Mouse (Mus musculus) lung, adult 18-20 months (tissue): ENCODE data around the gene Apol7e.
"Not testable (repeated sequence)": the region's sequence is repeated elsewhere in the genome, so short reads cannot be mapped to it uniquely, and the experiment has no call there.

Experiments used
- DNase-seq, 2 experiments: peaks; one replicate each; pipeline ENCODE4 v3.0.0; 2022; ENCODE audit warnings: mixed read lengths in 2 of 2

The Apol7e gene

DNA sequence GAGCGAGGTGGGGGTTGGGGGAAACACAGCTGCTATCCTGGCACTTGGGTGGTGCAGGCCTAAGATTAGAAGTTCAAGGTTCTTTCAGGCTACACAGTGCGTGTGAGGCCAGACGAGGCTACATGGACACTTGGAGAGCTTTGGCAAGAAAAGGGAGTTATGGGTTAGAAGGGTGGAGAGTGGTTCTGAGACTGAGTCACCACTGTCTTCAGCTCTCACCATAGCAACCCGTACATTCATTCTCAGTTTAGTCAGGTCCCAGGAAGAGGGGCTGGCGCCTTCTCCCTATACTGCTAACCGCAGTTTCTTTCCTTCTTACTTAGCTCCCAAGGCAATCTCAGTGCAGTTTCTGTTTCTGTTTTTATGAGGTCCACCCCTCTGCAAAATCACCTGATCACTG lies 42.9 kb downstream of the Apol7e start:
- not testable (repeated sequence) for DNase-seq

DNA sequence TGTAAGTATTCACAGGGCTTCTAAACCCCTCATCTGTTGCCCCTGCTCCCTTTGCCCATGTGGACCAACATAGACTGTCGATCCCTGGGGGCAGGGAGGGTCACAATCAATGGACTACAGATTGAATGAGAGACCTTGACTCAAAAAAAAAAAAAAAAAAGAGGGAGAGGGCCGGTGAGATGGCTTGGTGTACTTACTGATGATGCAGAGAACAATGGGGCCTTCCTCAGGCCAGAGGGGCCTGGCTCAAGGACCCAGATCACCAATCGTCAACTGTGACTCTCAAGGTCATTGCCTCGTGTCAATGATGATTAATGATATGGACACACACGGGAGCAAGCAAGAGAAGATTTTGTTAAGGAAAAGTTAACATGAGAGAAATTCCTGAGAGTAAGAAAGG lies 46.0 kb downstream of the Apol7e start:
- DNase-seq: no peak

DNA sequence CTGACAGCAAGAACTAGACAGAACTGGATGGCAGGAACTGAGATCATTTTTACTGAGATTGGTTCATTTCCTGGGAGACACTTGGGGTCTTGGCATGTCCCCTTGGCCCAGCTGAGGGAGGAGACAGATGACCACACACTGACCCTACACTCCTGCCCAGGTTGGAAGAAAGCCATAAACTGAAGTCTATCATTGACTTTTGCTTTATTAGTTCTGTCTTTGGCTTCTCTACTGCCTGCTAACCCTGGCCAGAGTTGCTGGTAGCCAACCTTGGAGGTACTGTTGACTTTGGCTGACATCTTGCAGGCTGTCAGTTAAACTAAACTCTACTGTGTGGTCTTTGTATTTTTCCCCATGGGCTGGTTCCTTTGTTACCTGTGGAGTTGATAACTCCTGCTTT lies 46.4 kb downstream of the Apol7e start:
- DNase-seq: no peak

DNA sequence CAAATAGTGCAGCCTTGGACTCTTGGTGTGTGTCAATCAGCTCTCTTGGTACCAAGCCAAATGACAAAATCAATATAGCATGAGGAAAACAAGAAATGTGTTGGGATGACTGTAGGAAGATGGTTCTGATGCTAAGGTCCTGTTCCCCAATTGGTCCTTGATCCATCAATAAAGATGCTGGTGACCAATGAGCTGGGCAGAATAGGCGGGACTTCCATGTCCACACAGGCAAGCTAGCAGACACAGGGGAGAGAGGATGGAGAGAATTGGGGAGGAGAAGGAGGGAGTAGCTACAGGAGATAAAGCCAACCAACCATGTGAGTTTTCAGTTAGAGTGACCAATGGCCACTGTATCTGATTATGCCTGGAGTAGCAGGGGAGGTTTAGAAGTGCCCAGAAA lies 47.7 kb downstream of the Apol7e start:
- no peak for DNase-seq

DNA sequence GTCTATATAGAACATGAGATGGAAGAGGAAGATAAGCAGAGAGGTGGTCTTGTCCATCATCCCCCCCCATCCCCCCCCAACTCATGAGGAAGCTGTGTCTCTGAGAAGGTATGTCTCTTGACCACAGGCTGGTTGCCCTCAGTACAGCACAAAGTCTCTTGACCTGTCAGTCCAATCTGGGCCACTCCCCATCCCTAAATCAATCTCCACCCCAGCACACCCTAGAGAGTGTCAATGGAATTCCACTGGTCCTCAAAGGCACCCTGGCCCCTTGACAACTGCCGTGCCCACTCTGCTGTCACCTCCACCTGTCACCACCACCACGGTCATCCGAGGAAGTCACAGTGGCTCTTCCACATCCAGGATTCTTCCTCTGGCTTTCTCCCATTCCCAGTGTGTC lies 49.8 kb downstream of the Apol7e start:
- DNase-seq: no peak

DNA sequence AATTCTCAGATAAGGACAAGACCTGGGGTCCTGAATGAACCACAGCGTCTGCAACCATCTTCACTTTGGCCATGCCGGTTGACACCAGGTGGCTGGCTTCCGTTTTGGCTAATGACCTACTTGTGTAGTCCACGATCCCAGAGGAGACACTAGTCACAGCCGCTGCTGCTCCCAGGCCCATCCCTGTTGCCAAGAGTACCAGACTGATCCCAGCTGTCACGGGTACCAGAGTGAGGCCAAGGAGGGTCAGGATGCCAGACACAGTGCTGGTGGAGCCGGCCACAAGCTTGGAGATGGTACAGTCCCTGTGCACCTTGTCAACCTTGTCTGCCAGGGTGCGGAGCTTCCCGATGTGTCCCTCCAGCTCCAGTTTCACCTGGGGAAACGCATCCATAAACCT lies 51.1 kb downstream of the Apol7e start:
- DNase-seq: no peak

DNA sequence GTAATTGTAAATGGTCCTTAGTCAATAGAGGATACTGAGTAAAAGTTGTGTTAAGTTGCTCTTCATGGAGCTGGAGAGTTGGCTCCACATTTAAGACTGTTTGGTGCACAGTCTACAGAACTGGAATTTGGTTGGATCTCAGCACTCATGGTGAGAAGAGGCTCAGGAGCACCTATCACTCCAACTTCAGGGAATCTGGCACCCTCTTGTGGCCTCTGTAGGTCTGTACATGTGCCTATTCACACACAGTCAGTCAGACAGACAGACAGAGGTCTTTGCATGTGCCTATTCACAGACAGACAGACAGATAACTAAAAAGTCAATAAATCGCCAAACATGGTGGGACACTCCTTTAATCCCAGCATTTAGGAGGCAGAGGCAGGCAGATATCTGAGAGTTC lies 51.8 kb downstream of the Apol7e start:
- peak in 1 of 2 experiments; percentile 54 for DNase-seq

DNA sequence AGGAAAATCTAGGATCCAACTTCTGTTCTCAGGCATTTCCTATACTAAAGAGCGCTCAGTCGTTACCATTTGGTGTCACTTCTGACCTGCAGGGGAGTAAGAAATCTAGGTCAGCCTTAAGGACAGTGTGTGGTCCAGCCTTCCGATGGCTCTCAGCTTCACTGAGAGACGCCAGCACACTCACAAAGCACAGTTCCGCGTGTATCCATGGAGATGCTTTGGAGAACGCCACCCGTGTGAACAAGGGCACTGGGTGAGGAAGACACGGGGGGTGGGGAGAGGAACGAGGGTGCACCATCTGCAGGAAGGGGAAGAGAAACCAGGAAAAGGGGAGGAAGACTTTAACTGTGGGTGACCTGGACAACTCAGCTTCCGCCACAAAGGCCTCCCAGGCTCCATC lies 53.8 kb downstream of the Apol7e start:
- DNase-seq: no peak

DNA sequence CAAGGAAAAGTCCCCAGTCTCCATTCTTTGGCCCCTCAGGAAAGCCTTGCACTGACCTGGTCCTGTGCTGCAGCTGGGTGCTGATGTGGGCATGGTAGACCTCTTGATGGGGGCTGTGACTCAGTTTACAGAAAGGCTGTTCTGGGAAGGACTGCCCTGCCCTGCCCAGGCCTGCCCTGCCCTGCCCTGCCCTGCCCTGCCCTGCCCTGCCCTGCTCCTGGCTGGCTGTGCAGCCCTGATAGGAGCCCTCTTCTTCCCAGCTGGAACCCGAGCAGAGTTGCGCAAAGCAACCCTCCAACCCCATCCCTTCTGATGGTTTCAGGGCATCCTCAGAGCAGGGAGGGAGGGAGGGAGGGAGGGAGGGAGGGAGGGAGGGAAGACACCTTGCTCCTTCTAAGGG lies 56.5 kb downstream of the Apol7e start:
- no peak for DNase-seq

DNA sequence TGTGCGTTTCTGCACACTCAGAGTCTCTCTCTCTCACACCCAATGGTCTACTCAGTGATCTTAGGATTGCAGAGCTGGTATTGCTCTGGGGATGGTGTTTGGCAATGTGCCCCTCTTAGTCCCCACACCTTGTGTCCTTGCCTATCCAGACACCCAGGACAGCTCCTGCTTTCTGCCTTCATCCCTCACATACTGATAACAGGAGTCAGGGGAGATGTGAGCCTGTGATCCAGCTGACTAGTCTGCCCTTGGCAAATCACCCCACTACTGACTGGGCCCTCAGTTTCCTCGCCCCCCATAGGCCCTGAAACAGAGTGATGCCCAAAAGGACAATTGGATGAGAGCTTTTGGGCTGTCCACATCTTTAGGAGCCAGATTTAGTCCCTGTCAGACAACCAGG lies 57.4 kb downstream of the Apol7e start:
- DNase-seq: no peak

DNA sequence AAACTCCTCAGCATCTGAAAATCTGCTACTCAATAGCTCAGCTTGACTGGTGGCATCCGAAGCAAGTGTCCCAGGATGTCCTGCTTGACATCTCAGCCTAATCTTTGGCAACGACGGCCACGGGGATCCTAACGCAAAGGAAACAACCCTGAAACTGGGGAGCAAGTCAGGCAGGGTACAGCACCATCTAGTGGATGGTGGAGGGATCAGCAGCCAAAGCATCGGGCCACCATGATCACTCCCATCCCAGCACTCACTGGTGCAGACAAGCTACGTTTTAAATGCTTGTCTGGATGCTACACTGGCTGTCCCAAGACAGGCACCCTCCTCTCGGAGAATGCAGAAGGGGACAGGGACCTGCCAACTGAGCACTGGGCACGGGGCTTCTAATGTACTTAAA lies 58.2 kb downstream of the Apol7e start, which contains the start of gene Apol8:
Gene Apol8 (minus strand): TSS at position 156 of the 400 bp plus-strand sequence.
- peak in 1 of 2 experiments; percentile 55 for DNase-seq

DNA sequence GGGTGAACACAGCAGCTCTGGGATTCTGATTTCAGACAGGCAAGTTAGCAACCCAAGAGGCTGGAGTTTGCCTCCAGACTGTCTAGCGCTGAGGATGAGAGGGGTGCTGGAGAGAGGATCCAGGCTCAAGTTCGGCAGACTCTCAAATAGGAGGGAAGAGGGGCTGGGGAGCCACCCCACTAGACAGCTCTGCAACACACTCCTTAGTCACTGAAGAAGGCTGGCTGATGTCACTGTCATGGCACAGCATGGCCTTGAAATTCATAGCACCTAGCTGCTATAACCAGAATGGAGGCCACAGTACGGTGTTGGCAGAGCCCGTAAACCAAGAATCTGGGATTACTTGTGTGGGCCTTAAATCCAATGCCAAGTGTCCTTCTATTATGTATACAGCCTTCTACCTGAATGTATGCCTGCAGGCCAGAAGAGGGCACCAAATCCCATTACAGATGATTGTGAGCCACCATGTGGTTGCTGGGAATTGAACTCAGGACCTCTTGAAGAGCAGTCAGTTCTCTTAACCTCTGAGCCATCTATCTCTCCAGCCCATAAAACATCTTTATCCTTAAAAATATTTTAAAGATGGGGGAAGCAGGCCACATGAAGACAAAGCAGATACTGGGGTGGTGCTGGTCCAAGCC lies 59.0 kb downstream of the Apol7e start:
- no peak for DNase-seq

DNA sequence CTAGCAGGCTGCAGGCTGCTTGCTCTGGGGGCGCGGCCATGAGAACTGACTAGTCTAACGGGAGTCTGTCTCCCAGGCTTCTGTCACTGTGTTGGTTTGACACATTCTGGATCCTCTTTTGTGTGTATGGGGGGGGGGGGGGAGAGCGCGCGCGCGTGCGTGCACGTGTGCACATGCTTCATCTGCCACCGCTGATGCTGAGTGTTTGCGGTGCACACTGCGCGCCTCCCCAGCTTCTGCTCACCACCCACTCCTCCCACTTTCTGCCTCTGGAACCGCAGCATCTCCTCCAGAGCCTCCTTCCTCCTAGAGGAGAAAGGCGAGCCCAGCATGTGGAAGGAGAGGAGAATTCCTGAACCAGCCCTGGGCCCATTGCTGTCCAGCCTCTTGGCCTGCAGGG lies 61.4 kb downstream of the Apol7e start:
- DNase-seq: no peak

DNA sequence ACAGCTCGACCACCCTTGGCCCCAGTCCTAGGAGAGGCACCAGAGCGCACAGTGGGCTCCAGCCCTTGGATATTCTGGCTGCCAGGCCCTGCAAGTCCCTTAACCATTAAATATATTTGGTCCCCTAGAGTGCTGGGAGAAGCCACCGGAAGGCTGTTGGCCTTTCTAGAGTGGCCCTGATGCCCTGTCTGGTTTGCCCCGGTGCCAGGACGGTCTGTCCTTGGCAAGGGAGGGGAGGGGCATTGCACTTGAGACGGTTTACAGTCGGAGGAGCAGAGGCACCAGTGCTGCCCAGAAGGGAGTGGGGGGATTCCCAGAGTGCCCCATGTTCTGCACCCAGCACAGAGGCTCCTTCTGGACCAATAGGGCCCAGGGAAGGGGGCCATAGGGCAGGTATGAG lies 62.4 kb downstream of the Apol7e start:
- no peak for DNase-seq

DNA sequence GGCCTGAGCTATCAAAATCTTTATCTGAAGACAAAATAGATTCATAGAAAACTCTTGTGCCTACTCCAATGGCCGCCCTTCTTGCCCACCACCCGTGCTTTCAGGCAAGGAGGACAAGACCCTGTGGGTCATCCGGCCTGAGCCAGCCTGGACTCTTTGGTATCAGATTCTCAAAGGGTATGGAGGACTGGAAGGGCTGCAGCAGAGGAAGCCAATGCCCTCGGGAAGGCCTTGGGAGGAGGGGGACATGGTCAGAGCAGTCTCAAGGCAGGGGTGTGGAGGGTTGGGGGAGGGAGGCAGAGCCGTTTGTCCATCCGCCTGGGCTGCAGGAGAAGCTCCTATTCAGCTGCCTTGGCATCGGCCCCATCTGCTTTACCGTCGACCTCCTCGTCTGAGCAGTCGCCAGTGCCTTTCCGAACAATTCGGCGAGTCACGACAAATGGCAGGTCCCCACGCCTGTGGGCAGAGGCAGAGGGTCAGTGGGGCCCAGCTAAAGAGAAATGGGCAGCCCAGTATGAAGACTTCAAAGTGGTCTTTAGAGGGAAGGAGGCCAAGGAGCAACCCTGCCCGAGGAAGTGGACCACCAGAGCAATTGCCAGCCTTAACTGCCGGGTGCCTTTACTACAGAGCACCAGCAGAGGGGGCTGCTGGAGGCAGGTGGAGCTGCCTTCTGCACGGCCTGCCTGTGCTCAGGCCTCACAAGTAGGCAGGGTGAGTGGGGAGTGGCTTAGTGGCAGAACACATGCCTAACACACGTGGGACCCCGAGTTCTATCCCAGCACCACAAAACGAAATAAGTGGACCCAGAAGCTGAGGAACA lies 63.1 kb downstream of the Apol7e start:
- DNase-seq: peak in 1 of 2 experiments; percentile 35

DNA sequence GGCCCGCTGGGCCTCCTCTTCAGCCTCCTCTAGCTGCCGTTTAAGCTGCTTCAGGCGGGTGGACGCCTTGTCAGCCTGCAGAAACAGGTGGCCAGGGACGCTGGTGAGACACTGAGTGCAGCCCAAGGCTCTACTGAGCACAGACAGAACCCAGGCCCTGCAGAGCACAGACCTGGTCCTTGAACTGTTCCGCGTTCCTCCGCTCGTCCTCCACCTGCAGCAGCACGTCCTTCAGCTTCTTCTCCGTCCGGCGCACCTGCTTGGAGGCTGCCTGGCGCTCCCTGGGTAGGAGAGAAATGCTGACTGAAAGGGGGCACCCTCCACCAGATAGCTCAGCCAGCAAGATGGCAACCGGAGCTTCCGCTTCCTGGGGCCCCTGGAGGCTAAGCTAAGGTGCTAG lies 64.4 kb downstream of the Apol7e start:
- no peak for DNase-seq

DNA sequence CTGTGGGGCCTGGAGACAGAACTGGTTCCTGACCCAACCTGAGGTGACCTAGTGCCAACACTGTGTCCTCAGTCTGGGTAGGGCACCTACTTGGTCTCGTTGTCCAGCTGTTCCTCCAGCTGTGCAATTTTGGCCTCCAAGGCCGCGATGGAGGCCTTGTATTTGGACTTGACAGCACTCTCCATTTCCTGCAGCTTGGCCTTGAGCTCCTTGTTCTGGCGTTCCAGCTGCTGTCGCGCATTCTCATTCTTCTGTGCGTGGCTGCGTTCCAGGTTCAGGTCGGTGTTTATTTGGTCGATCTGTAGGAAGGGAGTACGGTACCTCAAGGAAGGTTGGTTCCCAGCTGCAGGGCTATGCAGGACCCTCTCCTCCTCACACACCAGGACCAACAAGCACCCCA lies 65.0 kb downstream of the Apol7e start:
- no peak for DNase-seq

DNA sequence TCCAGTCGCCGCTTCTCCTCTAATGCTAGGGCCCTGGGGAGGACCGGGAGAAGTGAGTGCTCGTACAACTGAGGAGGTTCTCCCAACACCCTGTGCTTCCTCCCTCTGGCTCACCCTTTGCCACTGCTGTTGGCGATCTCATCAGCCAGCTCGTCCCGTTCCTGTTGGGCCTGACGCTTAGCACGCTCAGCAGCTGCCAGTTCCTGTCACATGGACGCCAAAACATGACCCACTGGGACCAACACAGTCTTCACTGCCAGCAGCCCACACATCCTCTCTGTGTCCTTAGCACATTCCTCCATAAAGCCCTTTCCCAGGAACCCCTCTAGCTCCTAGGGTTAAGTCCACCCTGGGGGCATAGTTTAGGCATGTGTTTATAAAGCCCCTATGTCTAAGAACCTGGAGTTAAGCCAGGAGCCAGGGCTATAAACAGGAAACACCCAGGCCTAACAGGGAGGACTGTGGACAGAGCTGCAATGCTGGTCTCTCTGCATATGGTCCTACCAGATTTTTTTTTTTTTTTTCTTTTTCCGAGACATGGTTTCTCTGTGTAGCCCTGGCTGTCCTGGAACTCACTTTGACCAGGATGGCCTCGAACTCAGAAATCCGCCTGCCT lies 65.8 kb downstream of the Apol7e start:
- peak; percentile 76 for DNase-seq

DNA sequence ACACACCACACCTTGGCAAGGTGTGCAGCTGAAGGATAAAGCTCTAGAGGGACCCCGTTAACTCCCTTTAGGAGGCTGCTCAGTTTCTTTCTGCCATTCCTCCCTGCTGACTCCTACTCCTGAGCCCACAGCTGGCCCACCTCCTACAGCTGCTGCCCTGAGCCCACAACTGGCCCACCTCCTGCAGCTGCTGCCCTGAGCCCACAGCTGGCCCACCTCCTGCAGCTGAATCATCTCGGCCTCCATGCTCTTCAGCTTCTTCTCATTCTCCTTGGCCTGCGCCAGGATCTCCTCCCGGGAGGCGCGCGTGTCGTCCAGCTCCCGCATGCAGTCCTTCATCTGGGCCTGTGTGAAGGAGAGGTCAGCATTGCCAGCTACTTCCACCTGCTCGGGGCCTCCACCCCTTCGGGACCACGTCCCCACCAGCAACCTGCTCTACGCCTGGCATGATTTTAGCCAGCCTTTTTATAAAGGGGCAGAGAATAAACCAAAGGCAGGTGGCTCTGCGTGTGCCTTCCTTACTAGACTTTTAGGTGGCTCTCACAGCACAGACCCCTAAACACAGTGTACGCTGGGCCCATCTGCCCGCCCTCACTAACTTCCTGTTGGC lies 66.9 kb downstream of the Apol7e start:
- no peak for DNase-seq

DNA sequence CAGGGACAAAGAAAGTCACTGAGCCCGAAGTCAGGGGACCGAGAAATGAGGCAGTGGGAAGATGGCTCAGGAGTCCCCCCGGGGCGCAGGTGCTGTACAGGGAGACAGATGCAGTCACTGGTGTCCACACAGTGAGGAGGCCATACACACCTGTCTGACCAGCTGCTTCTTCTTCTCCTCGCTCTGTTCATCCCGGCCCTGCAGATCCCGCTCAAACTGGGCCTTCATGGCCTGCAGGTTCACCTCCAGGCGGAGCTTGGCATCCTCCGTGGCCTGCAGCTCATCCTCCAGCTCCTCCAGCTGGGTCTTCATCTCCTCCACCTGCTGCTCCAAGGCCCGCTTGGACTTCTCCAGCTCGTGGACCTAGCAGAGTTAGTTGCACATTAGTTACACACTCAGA lies 68.3 kb downstream of the Apol7e start:
- no peak for DNase-seq
